Mouse (Mus musculus) embryonic facial prominence, embryonic 15.5 days (tissue): ENCODE data around the gene Macrod2. TPM values are rescaled to one million over a fixed set of nuclear protein-coding genes. Genes with fewer than 3 reads are reported as not detected.

Experiments
- ATAC-seq: fragments of 200-750 bp; cut with Nextera tagmentation; 2 replicates; pipeline ENCODE4 v1.8.0; 2017; ENCODE audit warnings: low read depth, moderate TSS enrichment; ENCODE audit not compliant: insufficient number of reproducible peaks, low FRiP score, low TSS enrichment
- H3K27ac ChIP-seq: fragments of 300-500 bp; sonication (generic); replicated peaks from 2 replicates; pipeline ENCODE4 v1.5.1; 2015; ENCODE audit warnings: mild to moderate bottlenecking, inconsistent platforms
- H3K27me3 ChIP-seq: fragments of 300-500 bp; sonication (generic); 2 replicates; pipeline ENCODE4 v1.6.1; 2015; ENCODE audit warnings: inconsistent platforms
- H3K36me3 ChIP-seq: fragments of 300-500 bp; sonication (generic); 2 replicates; pipeline ENCODE4 v1.6.1; 2015; ENCODE audit warnings: mild to moderate bottlenecking, inconsistent platforms
- H3K4me1 ChIP-seq: fragments of 300-500 bp; sonication (generic); 2 replicates; pipeline ENCODE4 v1.6.1; 2015; ENCODE audit warnings: inconsistent platforms
- H3K4me2 ChIP-seq: fragments of 300-500 bp; sonication (generic); replicated peaks from 2 replicates; pipeline ENCODE4 v1.6.1; 2015; ENCODE audit warnings: mild to moderate bottlenecking, inconsistent platforms
- H3K4me3 ChIP-seq: fragments of 300-500 bp; sonication (generic); replicated peaks from 2 replicates; pipeline ENCODE4 v1.5.1; 2015; ENCODE audit warnings: mild to moderate bottlenecking, inconsistent platforms
- H3K9ac ChIP-seq: fragments of 300-500 bp; sonication (generic); 2 replicates; pipeline ENCODE4 v1.6.1; 2015; ENCODE audit warnings: inconsistent platforms
- H3K9me3 ChIP-seq: fragments of 300-500 bp; sonication (generic); replicated peaks from 2 replicates; pipeline ENCODE4 v1.6.1; 2016; ENCODE audit warnings: inconsistent platforms
- whole genome bisulfite sequencing: fragments of 180-500 bp; shearing (Covaris S2); methylation state at CpG from one replicate; pipeline ENCODE4 v1.1.7; 2015; 5-methylcytosine and 5-hydroxymethylcytosine counted together
- polyA plus RNA-seq: library from polyadenylated mRNA; unstranded; fragments of >200 nt; fragmentation: Nextera tagmentation; extraction: Ambion mirVana; gene quantifications from 2 replicates; pipeline ENCODE4 v1.2.1, GENCODE M21; 2015

The Macrod2 gene
- polyA plus RNA-seq, 1 experiment from 2014 or later: 38.9 TPM

- Histone ChIP-seq H3K4me2 (no peak overlapping the region), H3K36me3 (no peaks in the 10 kb centered on the region), H3K27ac (no peak overlapping the region), H3K9me3 (no peaks in the 10 kb centered on the region), H3K27me3 (no peaks in the 10 kb centered on the region), H3K9ac (no peak overlapping the region), H3K4me1 (no peaks in the 10 kb centered on the region), H3K4me3 (no peak overlapping the region)
- WGBS: 66% methylated on average over 4 of the region's 4 CpGs
- no peak for ATAC-seq
Observed at GRCm38 (mm10) chr2:140769473-140769872, 374.4 kb downstream of the Macrod2 start.

GRCm38 (mm10) chr2:140772825-140773224 is 377.7 kb downstream of the Macrod2 start:
- 83% methylated on average over 6 of the region's 6 CpGs for WGBS
- H3K4me2 ChIP-seq: no peak overlapping the region
- no peaks in the 10 kb centered on the region for H3K4me1 ChIP-seq
- H3K27me3 ChIP-seq: no peaks in the 10 kb centered on the region
- H3K27ac ChIP-seq: no peak overlapping the region
- H3K9me3 ChIP-seq: no peaks in the 10 kb centered on the region
- no peaks in the 10 kb centered on the region for H3K36me3 ChIP-seq
- H3K9ac ChIP-seq: no peak overlapping the region
- no peak for ATAC-seq
- H3K4me3 ChIP-seq: no peak overlapping the region

GRCm38 (mm10) chr2:140773456-140773855 is 378.3 kb downstream of the Macrod2 start:
- no peak overlapping the region for H3K4me2 ChIP-seq
- no peak overlapping the region for H3K27ac ChIP-seq
- H3K36me3 ChIP-seq: no peaks in the 10 kb centered on the region
- H3K4me1 ChIP-seq: no peaks in the 10 kb centered on the region
- H3K9ac ChIP-seq: no peak overlapping the region
- H3K9me3 ChIP-seq: no peaks in the 10 kb centered on the region
- H3K27me3 ChIP-seq: no peaks in the 10 kb centered on the region
- H3K4me3 ChIP-seq: no peak overlapping the region
- 91% methylated on average over 11 of the region's 11 CpGs for WGBS
- no peak for ATAC-seq

- Histone ChIP-seq H3K9me3 (no peaks in the 10 kb centered on the region), H3K27me3 (no peaks in the 10 kb centered on the region), H3K27ac (no peak overlapping the region), H3K36me3 (no peaks in the 10 kb centered on the region), H3K9ac (no peak overlapping the region), H3K4me3 (no peak overlapping the region), H3K4me1 (no peaks in the 10 kb centered on the region), H3K4me2 (no peak overlapping the region)
- 75% methylated on average over 4 of the region's 4 CpGs for WGBS
- ATAC-seq: no peak
Observed at GRCm38 (mm10) chr2:140774808-140775370, 379.8 kb downstream of the Macrod2 start.

- H3K4me2 ChIP-seq: no peak overlapping the region
- no peaks in the 10 kb centered on the region for H3K9me3 ChIP-seq
- H3K4me3 ChIP-seq: no peak overlapping the region
- no peak for ATAC-seq
- 43% methylated on average over 8 of the region's 8 CpGs for WGBS
- no peak overlapping the region for H3K27ac ChIP-seq
- no peaks in the 10 kb centered on the region for H3K4me1 ChIP-seq
- H3K36me3 ChIP-seq: no peaks in the 10 kb centered on the region
- no peaks in the 10 kb centered on the region for H3K27me3 ChIP-seq
- no peak overlapping the region for H3K9ac ChIP-seq
Observed at GRCm38 (mm10) chr2:140775448-140776101, 380.5 kb downstream of the Macrod2 start.

GRCm38 (mm10) chr2:140778212-140778611 is 383.1 kb downstream of the Macrod2 start:
- Histone ChIP-seq H3K27me3 (no peaks in the 10 kb centered on the region), H3K36me3 (no peaks in the 10 kb centered on the region), H3K4me3 (no peak overlapping the region), H3K9me3 (no peaks in the 10 kb centered on the region), H3K27ac (no peak overlapping the region), H3K4me1 (no peaks in the 10 kb centered on the region), H3K9ac (no peak overlapping the region), H3K4me2 (no peak overlapping the region)
- WGBS: 84% methylated on average over 13 of the region's 13 CpGs
- no peak for ATAC-seq

GRCm38 (mm10) chr2:140783041-140783440 is 387.9 kb downstream of the Macrod2 start:
- no peak for ATAC-seq
- Histone ChIP-seq H3K27ac (no peak overlapping the region), H3K4me1 (no peaks in the 10 kb centered on the region), H3K4me3 (no peak overlapping the region), H3K9ac (no peak overlapping the region), H3K27me3 (no peaks in the 10 kb centered on the region), H3K9me3 (no peaks in the 10 kb centered on the region), H3K36me3 (no peaks in the 10 kb centered on the region), H3K4me2 (no peak overlapping the region)
- 71% methylated on average over 1 of the region's 1 CpGs for WGBS

GRCm38 (mm10) chr2:140784626-140785025 is 389.5 kb downstream of the Macrod2 start:
- no peaks in the 10 kb centered on the region for H3K27me3 ChIP-seq
- ATAC-seq: no peak
- no peak overlapping the region for H3K27ac ChIP-seq
- H3K4me3 ChIP-seq: no peak overlapping the region
- no peak overlapping the region for H3K9ac ChIP-seq
- no peak overlapping the region for H3K4me2 ChIP-seq
- H3K4me1 ChIP-seq: no peaks in the 10 kb centered on the region
- 70% methylated on average over 2 of the region's 2 CpGs for WGBS
- no peaks in the 10 kb centered on the region for H3K36me3 ChIP-seq
- H3K9me3 ChIP-seq: no peaks in the 10 kb centered on the region

GRCm38 (mm10) chr2:140790363-140790762 is 395.3 kb downstream of the Macrod2 start:
- 45% methylated on average over 5 of the region's 5 CpGs for WGBS
- H3K9me3 ChIP-seq: no peaks in the 10 kb centered on the region
- H3K4me1 ChIP-seq: no peaks in the 10 kb centered on the region
- H3K4me3 ChIP-seq: no peak overlapping the region
- no peak overlapping the region for H3K27ac ChIP-seq
- no peaks in the 10 kb centered on the region for H3K36me3 ChIP-seq
- no peak for ATAC-seq
- H3K9ac ChIP-seq: no peak overlapping the region
- H3K4me2 ChIP-seq: no peak overlapping the region
- no peaks in the 10 kb centered on the region for H3K27me3 ChIP-seq

- Histone ChIP-seq H3K4me3 (no peak overlapping the region), H3K27ac (no peak overlapping the region), H3K4me2 (no peak overlapping the region), H3K9ac (no peak overlapping the region), H3K9me3 (no peaks in the 10 kb centered on the region), H3K27me3 (no peaks in the 10 kb centered on the region), H3K36me3 (no peaks in the 10 kb centered on the region), H3K4me1 (no peaks in the 10 kb centered on the region)
- no peak for ATAC-seq
- WGBS: 92% methylated on average over 4 of the region's 4 CpGs
Observed at GRCm38 (mm10) chr2:140793886-140794608, 398.9 kb downstream of the Macrod2 start.

GRCm38 (mm10) chr2:140811693-140812092 is 416.6 kb downstream of the Macrod2 start:
- Histone ChIP-seq H3K9ac (no peak overlapping the region), H3K27ac (no peak overlapping the region), H3K4me3 (no peak overlapping the region), H3K4me1 (no peaks in the 10 kb centered on the region), H3K36me3 (no peaks in the 10 kb centered on the region), H3K9me3 (no peaks in the 10 kb centered on the region), H3K27me3 (no peaks in the 10 kb centered on the region), H3K4me2 (no peak overlapping the region)
- WGBS: 92% methylated on average over 4 of the region's 4 CpGs
- no peak for ATAC-seq
